Mouse (Mus musculus) neural tube, embryonic 10.5 days (tissue): ENCODE measurements around the gene Rpl3.

Experiments
- DNase-seq: peaks from one replicate; pipeline ENCODE4 v3.0.0-alpha.2; 2017; ENCODE audit warnings: low spot score; ENCODE audit errors: extremely low spot score

Rpl3 gene

DNA sequence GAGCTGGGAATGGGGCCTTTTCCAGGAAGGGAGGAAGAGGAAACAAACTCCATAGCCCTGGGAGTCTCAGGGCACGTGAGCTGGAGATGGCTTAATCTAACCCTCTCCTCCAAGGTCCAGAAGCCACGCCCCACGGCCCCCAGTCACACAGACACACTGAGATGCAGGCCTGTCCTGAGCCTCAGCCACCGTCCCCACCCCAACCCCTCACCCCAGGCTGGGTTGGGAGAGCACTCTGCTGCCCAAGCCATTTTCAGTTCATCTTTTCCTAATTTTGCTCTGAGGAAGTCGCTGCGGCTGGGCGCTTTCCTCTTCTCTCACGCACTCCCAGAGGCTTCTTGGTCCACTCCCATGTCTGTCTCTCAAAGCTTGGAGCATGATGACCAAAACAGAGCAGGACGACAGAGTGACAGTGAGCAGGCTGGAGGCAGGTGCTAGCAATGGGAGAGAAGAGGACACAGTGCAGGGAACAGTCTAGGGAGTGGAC lies 19.7 kb downstream of the Rpl3 start:
- DNase-seq = no peak

DNA sequence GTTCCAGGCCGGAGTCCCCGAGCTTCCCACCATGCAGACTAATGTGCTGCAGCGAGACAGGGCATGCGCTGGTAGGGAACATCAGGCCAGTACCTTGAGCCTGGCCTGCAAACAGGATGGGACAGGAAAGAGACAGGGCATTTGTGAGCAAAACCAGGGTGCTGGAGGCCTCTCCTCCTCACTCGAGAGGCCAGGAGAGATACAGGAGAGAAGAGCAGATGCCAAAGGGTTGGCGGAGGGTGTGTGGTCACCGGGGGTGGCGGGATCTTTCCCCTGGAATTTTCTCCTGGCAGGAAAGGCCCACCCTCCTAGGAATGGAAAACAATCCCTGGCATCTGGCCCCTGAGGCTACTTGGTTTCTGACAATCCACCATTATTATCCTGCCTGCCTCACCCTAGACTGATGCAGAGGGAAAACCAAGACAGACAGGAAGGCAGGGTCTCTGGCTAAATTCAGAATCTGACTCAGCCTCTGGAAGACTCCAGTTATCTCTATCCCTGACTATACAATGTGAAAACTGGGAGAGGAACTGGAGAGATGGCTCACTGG lies 21.5 kb downstream of the Rpl3 start:
- no peak for DNase-seq

DNA sequence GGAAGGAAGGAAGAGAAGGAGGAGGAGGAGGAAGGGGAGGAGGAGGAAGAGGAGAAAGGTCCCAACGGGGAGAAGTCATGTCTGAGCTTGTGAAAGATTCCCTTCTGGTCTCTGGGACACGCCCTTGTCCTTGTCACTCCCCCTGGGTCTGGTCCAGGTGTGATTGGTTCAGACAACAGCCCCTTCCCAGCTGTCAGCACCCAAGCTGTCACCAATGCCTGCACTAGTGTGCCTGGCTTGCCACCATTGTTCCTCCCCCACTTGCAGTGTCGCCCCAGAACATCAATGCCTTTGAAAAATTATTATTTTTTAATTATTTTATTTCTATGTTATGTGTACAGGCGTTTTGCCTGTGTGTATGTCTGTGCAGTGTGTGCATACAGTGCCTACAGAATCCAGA lies 22.5 kb downstream of the Rpl3 start:
- DNase-seq = no peak

DNA sequence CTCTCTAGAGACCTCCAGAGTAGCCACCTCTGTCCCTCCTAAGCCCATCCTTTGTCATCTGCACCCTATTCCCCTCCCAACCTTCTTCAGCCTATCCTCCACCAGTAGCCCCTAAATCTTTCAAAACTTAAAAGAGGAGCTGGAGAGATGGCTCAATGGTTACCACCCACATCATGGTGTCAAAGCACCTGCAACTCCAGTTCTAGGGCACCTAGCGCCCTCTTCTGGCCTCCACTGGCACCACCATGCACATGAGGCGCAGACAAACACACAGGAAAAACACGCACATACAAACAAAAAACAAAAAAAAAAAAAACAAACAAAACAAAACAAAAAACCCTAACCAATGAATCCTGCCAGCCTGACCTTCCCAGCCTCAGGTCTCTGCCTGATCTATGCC lies 25.1 kb downstream of the Rpl3 start:
- no peak for DNase-seq

GRCm38 (mm10) chr15:80065414-80065813 lies 26.3 kb downstream of the Rpl3 start:
- peak; percentile 44 for DNase-seq

GRCm38 (mm10) chr15:80064965-80065364 lies 26.7 kb downstream of the Rpl3 start:
- DNase-seq = no peak

DNA sequence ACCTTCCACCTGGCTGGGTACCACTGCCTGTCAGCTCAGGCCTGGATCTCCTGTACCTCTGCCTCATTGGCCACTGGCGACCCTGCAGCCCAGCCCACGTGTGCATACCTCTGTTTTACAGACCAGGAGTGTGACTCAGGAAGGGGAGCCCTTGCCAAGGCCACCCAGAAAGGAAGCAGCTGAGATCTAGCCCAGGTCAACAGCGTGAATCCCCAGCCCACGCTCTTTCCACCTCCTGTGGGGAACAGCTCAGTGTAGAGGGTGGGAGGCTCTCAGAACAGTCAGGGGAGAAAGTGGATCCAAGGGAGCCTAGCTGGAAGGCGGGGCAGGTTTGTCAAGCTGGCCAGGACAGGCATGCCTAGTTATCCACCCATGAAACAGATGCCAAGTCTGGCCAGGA lies 28.8 kb downstream of the Rpl3 start:
- no peak for DNase-seq

DNA sequence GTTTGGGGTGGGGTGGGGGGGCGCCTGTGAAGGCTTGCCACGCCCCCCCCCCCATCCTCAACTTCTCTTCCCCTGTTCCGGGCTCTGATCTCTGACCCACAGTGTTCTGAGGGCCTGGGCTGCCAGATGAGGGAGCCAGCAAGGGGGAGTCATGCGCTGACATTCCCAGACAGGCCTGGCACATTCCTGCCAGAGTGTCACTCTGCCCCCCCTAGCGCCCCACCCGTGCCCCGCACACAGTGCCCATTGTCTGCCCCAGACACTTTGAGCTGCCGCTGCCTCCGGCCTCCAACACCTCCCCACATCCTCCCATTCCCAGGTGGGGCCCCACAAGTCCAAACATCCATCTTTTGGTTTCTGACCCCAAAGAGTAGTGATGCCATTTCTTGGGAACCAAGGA lies 29.3 kb downstream of the Rpl3 start:
- DNase-seq = no peak

GRCm38 (mm10) chr15:80061071-80061550 lies 30.6 kb downstream of the Rpl3 start:
- no peak for DNase-seq

DNA sequence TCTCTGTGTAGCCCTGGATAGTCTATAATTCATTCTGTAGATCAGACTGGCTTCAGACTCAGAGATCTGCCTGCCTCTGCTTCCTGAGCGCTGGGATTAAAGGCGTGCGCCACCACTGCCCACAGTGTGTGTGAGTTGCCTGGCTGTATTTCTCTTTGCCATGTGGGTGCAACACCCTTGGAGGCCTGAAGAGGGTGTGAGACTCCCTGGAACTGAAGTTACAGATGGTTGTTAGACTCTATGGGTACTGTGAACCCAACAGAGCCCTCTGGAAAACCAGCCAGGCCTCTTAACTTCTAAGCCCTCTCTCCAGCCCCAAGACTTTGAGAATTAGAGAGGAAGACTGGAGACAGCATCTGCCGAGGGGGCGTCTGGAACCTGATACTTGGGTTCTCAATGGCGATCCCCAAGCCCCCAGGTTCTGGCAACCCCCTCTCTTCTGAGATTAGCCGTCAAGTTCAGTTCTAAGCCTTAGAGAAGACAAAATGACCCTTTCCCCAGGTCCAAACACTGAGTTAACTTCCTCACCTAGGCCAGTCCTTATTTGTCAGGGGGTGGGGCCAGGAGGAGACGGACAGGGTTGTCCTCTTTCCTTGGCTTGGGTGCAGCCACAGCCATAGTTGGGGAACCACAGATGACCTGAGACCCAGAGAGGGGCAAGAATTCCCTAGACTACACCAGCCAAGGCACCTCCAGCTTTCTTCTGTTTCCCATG lies 31.2 kb downstream of the Rpl3 start:
- no peak for DNase-seq

GRCm38 (mm10) chr15:80059606-80060005 lies 32.1 kb downstream of the Rpl3 start:
- DNase-seq = no peak

- no peak for DNase-seq
Observed at GRCm38 (mm10) chr15:80058151-80058550, 33.5 kb downstream of the Rpl3 start.

DNA sequence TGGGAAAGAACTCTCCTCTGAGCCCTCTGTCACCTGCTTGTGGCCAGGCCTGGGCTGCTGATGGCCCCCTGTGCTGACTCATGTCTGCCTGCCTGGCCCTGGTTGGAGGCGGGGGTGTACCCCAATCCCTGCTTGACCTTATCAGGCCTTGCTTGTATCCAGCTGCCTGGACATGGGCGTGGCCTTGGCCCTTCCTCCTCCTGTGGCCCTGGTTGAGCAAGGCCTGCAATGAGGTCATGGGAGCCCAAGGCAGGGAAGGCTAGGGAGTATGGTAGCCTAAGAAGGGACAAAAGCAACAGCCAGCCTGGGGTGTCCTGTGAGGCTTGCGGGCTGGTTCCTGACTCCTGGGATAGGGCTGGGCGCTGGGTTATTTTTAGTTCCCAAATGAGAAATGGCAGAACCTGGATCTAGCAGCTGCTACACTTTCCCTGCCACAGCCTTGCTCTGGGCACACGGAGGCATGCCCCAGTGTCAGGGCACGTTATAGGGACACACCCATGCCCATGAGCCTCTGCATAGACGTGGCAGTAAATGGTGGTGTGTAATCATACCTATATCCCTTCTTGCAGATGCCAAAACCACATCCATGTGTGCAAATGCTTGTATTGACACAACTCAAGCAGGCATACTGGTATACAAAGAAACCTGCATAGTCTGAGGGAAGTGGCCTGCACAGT lies 37.5 kb downstream of the Rpl3 start:
- DNase-seq = no peak

DNA sequence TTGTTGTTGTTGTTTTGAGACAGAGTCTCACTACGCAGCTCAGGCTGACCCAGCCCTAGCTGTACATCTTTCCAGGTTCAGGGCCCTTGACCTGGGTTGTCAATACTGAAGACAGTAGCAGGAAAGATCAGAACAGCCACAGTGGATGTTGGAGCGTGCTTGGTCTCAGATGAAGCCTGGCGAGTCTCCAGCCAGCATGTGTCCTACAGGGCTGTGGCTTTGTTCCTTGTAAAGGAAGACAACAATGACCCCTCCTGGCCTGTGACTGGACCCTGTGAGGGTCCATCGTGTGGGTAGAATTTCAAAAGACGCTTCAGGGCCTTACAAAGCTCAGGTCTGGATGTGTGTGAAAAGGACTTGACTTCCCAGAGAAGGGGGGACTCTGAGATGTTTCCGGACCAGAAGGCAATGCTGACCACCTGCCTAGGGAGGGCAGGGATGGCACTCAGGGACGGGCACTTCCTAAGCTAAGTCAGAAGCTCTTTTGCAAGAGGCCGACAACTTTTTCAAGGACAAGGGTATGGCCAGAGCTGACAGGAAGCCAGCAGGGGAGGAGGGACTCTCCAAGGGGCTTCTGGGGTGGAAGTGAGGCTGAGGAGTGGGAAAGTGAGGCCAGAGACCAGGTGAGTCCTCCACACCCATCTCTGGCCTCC lies 38.2 kb downstream of the Rpl3 start:
- DNase-seq = no peak

DNA sequence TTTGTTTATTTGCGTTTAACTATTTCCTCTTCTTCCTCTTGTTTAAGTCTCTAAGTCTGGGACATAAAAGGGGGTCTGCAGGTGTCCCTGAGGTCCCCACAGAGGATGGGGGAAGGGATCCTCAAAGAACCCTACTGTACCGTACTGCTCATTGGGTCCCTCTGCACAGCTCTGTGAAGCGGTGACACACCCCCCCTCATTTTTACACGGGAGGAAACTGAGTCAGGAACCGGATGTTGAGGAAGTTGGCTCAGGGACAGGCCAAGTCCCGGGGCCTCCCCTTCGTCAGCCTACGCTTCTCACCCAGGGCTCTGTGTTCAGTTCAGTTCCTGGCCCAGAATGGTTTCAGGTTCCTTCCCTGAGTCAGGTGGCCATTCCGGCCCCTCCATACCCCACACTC lies 39.9 kb downstream of the Rpl3 start:
- no peak for DNase-seq

DNA sequence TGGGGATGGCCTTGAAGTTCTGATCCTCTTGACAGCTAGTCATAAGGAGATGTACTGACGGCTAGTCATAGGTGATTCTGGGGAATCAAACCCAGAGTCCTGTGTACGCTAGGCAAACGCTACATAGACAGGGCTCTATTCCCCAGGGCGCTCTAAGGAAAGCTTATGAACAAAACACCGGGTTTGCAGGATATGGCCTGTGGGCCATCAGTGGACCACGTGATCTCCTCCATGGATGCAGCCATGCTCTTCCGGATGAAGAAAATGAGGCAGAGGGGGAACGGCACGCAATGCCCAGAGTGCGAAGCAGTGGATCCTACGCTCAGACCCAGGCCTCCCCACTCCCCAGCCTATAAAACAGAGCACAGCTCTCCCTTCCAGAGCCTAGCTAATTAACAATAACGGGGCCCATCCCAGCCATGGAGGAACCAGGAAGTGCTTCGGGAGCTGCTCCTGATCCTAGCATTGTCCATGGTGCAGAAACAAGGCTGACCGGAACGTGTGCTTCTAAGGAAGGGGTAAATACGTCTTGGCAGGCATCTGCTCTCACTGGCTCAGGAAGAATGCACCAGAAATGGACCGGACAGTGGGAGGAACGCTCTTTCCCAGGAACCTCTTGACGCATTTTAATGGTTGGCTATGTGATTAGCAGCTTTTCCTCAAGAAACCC lies 40.4 kb downstream of the Rpl3 start:
- no peak for DNase-seq

GRCm38 (mm10) chr15:80050093-80050492 lies 41.6 kb downstream of the Rpl3 start:
- DNase-seq = no peak

GRCm38 (mm10) chr15:80047973-80048372 lies 43.7 kb downstream of the Rpl3 start:
- no peak for DNase-seq

DNA sequence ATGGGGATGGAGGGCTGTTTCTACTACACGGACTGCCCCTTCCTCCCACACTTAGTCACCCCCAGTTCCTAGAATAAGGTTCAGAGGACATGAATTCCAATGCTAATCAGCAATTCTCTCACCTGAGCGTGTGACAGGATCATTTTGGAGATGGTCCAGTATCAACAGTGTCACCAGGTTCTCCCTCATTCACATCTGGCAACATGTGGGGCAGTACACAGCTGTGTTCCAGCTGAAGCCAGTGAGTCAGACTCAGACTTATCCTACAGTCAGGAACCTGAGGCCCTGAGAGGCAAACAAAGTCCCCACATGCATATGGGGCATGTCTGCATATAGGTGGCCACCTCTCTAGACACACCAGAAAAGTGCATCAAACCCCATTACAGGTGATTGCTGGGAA lies 44.4 kb downstream of the Rpl3 start:
- no peak for DNase-seq

DNA sequence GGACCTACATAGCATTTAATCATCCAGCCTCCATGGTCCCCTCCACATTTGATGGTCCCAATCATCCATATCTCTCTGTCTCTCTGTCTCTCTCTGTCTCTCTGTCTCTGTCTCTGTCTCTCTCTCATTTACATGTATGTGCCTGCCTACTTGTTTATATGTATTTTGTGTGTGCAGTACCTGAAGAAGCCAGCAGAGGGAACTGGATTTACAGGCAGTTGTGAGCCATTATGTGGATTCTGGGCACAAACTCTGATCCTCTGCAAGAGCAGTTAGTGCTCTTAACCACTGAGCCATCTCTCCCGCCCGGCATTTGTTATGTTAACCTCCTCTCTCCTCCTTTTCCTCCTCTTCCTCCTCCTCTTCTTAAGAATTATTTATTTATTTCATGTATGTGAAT lies 45.9 kb downstream of the Rpl3 start:
- no peak for DNase-seq

DNA sequence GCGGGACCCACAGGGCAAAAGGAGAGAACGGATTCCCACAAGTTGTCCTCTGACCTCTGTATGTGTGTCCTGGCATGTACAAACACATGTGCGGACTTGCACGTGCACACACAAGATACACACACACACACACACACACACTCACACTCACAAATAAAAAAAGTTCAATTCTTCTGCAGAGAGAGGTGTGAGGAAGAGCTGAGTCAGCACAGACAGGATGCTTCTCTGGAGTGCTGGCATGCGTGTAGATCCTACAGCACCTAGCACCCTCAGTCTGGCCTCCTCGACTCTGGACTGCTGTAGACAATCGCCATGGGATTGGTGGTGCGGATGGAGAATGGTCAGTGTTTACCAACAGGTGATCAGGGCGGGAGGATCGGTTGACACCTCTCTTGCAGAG lies 47.4 kb downstream of the Rpl3 start:
- no peak for DNase-seq

GRCm38 (mm10) chr15:80042152-80042551 lies 49.5 kb downstream of the Rpl3 start:
- DNase-seq = no peak
